Mouse (Mus musculus): ENCODE data around the gene Il31. TPM values are rescaled to one million over a fixed set of nuclear protein-coding genes. Genes with fewer than 3 reads are reported as not detected.

Gene Il31
- polyA plus RNA-seq, 1 experiment from 2014 or later, result not detected

- 12% methylated on average over 10 of the region's 10 CpGs for WGBS
- H3K4me2 ChIP-seq, result peak overlapping the region; percentile 64
- no peak overlapping the region for H3K27ac ChIP-seq (ENCODE audit: poor library complexity, severe bottlenecking)
- peaks cover 16% of the 10 kb centered on the region for H3K4me1 ChIP-seq (replicated peaks)
- H3K36me3 ChIP-seq, result no peaks in the 10 kb centered on the region
- H3K9ac ChIP-seq, result peak overlapping the region; percentile 58; the same call in 1 of the 2 replicates
- no peaks in the 10 kb centered on the region for H3K27me3 ChIP-seq (replicated peaks)
- no peak; the same call in 1 of the 2 replicates for ATAC-seq (ENCODE audit: insufficient number of reproducible peaks, low FRiP score)
- H3K4me3 ChIP-seq, result peak overlapping the region; percentile 34
- H3K9me3 ChIP-seq (replicated peaks), result no peaks in the 10 kb centered on the region
Measured at GRCm38 (mm10) chr5:123470784-123471400, 18.4 kb downstream of the Il31 start.

- Histone ChIP-seq H3K9ac (no peak overlapping the region), H3K4me3 (no peak overlapping the region), H3K27me3 (replicated peaks) (no peaks in the 10 kb centered on the region), H3K36me3 (no peaks in the 10 kb centered on the region), H3K27ac (ENCODE audit: poor library complexity, severe bottlenecking) (no peak overlapping the region), H3K4me2 (no peak overlapping the region), H3K9me3 (replicated peaks) (no peaks in the 10 kb centered on the region), H3K4me1 (replicated peaks) (no peaks in the 10 kb centered on the region)
- 81% methylated on average over 1 of the region's 1 CpGs for WGBS
- no peak for ATAC-seq (ENCODE audit: insufficient number of reproducible peaks, low FRiP score)
Measured at GRCm38 (mm10) chr5:123464638-123465037, 24.7 kb downstream of the Il31 start.

- Histone ChIP-seq H3K4me2 (no peak overlapping the region), H3K27ac (ENCODE audit: poor library complexity, severe bottlenecking) (no peak overlapping the region), H3K9ac (no peak overlapping the region), H3K27me3 (replicated peaks) (no peaks in the 10 kb centered on the region), H3K9me3 (replicated peaks) (no peaks in the 10 kb centered on the region), H3K36me3 (peaks cover 18% of the 10 kb centered on the region; the same call in 1 of the 2 replicates), H3K4me3 (no peak overlapping the region), H3K4me1 (replicated peaks) (no peaks in the 10 kb centered on the region)
- no peak for ATAC-seq (ENCODE audit: insufficient number of reproducible peaks, low FRiP score)
- WGBS, result 32% methylated on average over 5 of the region's 5 CpGs
Measured at GRCm38 (mm10) chr5:123461420-123461819, 27.9 kb downstream of the Il31 start.

GRCm38 (mm10) chr5:123451886-123452285, 37.4 kb downstream of the Il31 start:
- Histone ChIP-seq H3K36me3 (peaks cover 92% of the 10 kb centered on the region), H3K27me3 (replicated peaks) (no peaks in the 10 kb centered on the region), H3K9ac (no peak overlapping the region), H3K27ac (ENCODE audit: poor library complexity, severe bottlenecking) (no peak overlapping the region), H3K9me3 (replicated peaks) (no peaks in the 10 kb centered on the region), H3K4me3 (no peak overlapping the region), H3K4me1 (replicated peaks) (no peaks in the 10 kb centered on the region), H3K4me2 (no peak overlapping the region)
- no peak for ATAC-seq (ENCODE audit: insufficient number of reproducible peaks, low FRiP score)
- 87% methylated on average over 7 of the region's 7 CpGs for whole genome bisulfite sequencing

GRCm38 (mm10) chr5:123444849-123445334, 44.4 kb downstream of the Il31 start:
- Histone ChIP-seq H3K9ac (no peak overlapping the region), H3K36me3 (peaks cover 75% of the 10 kb centered on the region), H3K4me2 (no peak overlapping the region), H3K9me3 (replicated peaks) (no peaks in the 10 kb centered on the region), H3K27ac (ENCODE audit: poor library complexity, severe bottlenecking) (no peak overlapping the region), H3K27me3 (replicated peaks) (no peaks in the 10 kb centered on the region), H3K4me3 (no peak overlapping the region), H3K4me1 (replicated peaks) (0 out of 2 replicates have a peak, but pooled peaks cover 3% of the 10 kb centered on the region)
- 83% methylated on average over 5 of the region's 5 CpGs for WGBS
- ATAC-seq (ENCODE audit: insufficient number of reproducible peaks, low FRiP score), result peak; percentile 37; the same call in 1 of the 2 replicates

GRCm38 (mm10) chr5:123444069-123444468, 45.2 kb downstream of the Il31 start:
- Histone ChIP-seq H3K9ac (no peak overlapping the region), H3K4me3 (no peak overlapping the region), H3K27ac (ENCODE audit: poor library complexity, severe bottlenecking) (no peak overlapping the region), H3K27me3 (replicated peaks) (no peaks in the 10 kb centered on the region), H3K36me3 (peaks cover 67% of the 10 kb centered on the region), H3K4me1 (replicated peaks) (peaks cover 7% of the 10 kb centered on the region; the same call in 1 of the 2 replicates), H3K9me3 (replicated peaks) (no peaks in the 10 kb centered on the region), H3K4me2 (no peak overlapping the region)
- 43% methylated on average over 4 of the region's 4 CpGs for WGBS
- no peak for ATAC-seq (ENCODE audit: insufficient number of reproducible peaks, low FRiP score)

GRCm38 (mm10) chr5:123442283-123442682, 47.0 kb downstream of the Il31 start:
- H3K27ac ChIP-seq (ENCODE audit: poor library complexity, severe bottlenecking), result no peak overlapping the region
- no peak overlapping the region for H3K4me3 ChIP-seq
- no peak overlapping the region for H3K9ac ChIP-seq
- 91% methylated on average over 3 of the region's 3 CpGs for WGBS
- peaks cover 23% of the 10 kb centered on the region for H3K4me1 ChIP-seq (replicated peaks)
- peaks cover 54% of the 10 kb centered on the region for H3K36me3 ChIP-seq
- H3K27me3 ChIP-seq (replicated peaks), result no peaks in the 10 kb centered on the region
- ATAC-seq (ENCODE audit: insufficient number of reproducible peaks, low FRiP score), result no peak
- H3K9me3 ChIP-seq (replicated peaks), result no peaks in the 10 kb centered on the region
- no peak overlapping the region for H3K4me2 ChIP-seq

- no peaks in the 10 kb centered on the region for H3K27me3 ChIP-seq (replicated peaks)
- no peak overlapping the region for H3K4me3 ChIP-seq
- H3K9me3 ChIP-seq (replicated peaks), result no peaks in the 10 kb centered on the region
- 67% methylated on average over 4 of the region's 4 CpGs for WGBS
- H3K9ac ChIP-seq, result no peak overlapping the region
- no peak overlapping the region for H3K4me2 ChIP-seq
- H3K36me3 ChIP-seq, result peaks cover 39% of the 10 kb centered on the region
- H3K27ac ChIP-seq (ENCODE audit: poor library complexity, severe bottlenecking), result no peak overlapping the region
- ATAC-seq (ENCODE audit: insufficient number of reproducible peaks, low FRiP score), result no peak
- peaks cover 30% of the 10 kb centered on the region for H3K4me1 ChIP-seq (replicated peaks)
Measured at GRCm38 (mm10) chr5:123440664-123441063, 48.6 kb downstream of the Il31 start.

- no peak overlapping the region for H3K4me2 ChIP-seq
- peaks cover 31% of the 10 kb centered on the region for H3K4me1 ChIP-seq (replicated peaks)
- H3K36me3 ChIP-seq, result peaks cover 32% of the 10 kb centered on the region
- 71% methylated on average over 4 of the region's 4 CpGs for WGBS
- no peak overlapping the region for H3K9ac ChIP-seq
- H3K9me3 ChIP-seq (replicated peaks), result no peaks in the 10 kb centered on the region
- H3K27ac ChIP-seq (ENCODE audit: poor library complexity, severe bottlenecking), result no peak overlapping the region
- no peaks in the 10 kb centered on the region for H3K27me3 ChIP-seq (replicated peaks)
- no peak overlapping the region for H3K4me3 ChIP-seq
- ATAC-seq (ENCODE audit: insufficient number of reproducible peaks, low FRiP score), result no peak
Measured at GRCm38 (mm10) chr5:123439941-123440340, 49.3 kb downstream of the Il31 start.

GRCm38 (mm10) chr5:123439312-123439711, 50.0 kb downstream of the Il31 start:
- no peaks in the 10 kb centered on the region for H3K9me3 ChIP-seq (replicated peaks)
- no peak overlapping the region for H3K27ac ChIP-seq (ENCODE audit: poor library complexity, severe bottlenecking)
- no peak overlapping the region for H3K4me3 ChIP-seq
- H3K4me1 ChIP-seq (replicated peaks), result peaks cover 33% of the 10 kb centered on the region
- H3K9ac ChIP-seq, result no peak overlapping the region
- H3K4me2 ChIP-seq, result no peak overlapping the region
- peaks cover 26% of the 10 kb centered on the region for H3K36me3 ChIP-seq
- no peak for ATAC-seq (ENCODE audit: insufficient number of reproducible peaks, low FRiP score)
- 91% methylated on average over 1 of the region's 1 CpGs for WGBS
- no peaks in the 10 kb centered on the region for H3K27me3 ChIP-seq (replicated peaks)

- 75% methylated on average over 3 of the region's 3 CpGs for WGBS
- Histone ChIP-seq H3K27me3 (replicated peaks) (no peaks in the 10 kb centered on the region), H3K4me1 (replicated peaks) (peaks cover 31% of the 10 kb centered on the region), H3K36me3 (peaks cover 23% of the 10 kb centered on the region), H3K9ac (no peak overlapping the region), H3K4me2 (no peak overlapping the region), H3K27ac (ENCODE audit: poor library complexity, severe bottlenecking) (no peak overlapping the region), H3K9me3 (replicated peaks) (no peaks in the 10 kb centered on the region), H3K4me3 (no peak overlapping the region)
- no peak for ATAC-seq (ENCODE audit: insufficient number of reproducible peaks, low FRiP score)
Measured at GRCm38 (mm10) chr5:123438381-123438780, 50.9 kb downstream of the Il31 start.

GRCm38 (mm10) chr5:123436780-123437175, 52.5 kb downstream of the Il31 start:
- no peaks in the 10 kb centered on the region for H3K27me3 ChIP-seq (replicated peaks)
- H3K9me3 ChIP-seq (replicated peaks), result no peaks in the 10 kb centered on the region
- ATAC-seq (ENCODE audit: insufficient number of reproducible peaks, low FRiP score), result no peak
- H3K27ac ChIP-seq (ENCODE audit: poor library complexity, severe bottlenecking), result no peak overlapping the region
- H3K4me1 ChIP-seq (replicated peaks), result peaks cover 41% of the 10 kb centered on the region
- WGBS, result 37% methylated on average over 4 of the region's 4 CpGs
- H3K9ac ChIP-seq, result no peak overlapping the region
- H3K4me2 ChIP-seq, result no peak overlapping the region
- no peak overlapping the region for H3K4me3 ChIP-seq
- H3K36me3 ChIP-seq, result peaks cover 7% of the 10 kb centered on the region
